Mouse (Mus musculus): Measurements from ENCODE around the gene Rpf1. TPM values are rescaled to one million over a fixed set of nuclear protein-coding genes. Genes with fewer than 3 reads are reported as not detected.

The Rpf1 gene
- 48.0 and 48.1 TPM in 2 replicates for polyA plus RNA-seq (2014; fragmentation: Nextera tagmentation; extraction: Ambion mirVana)

GRCm38 (mm10) chr3:146520798-146521651 lies at the start of gene Rpf1:
Gene Rpf1 (minus strand): TSS chr3:146521429.
- H3K4me2 ChIP-seq (replicated peaks; ENCODE audit: low read depth, low read length): peak within 1 kb of the TSS; percentile 66

GRCm38 (mm10) chr3:146570939-146571338 lies 49.7 kb upstream of the Rpf1 start:
- Histone ChIP-seq H3K36me3 (ENCODE audit: control insufficient read depth, insufficient read depth, low read length) (no peaks in the 10 kb centered on the region), H3K27me3 (ENCODE audit: control insufficient read depth, insufficient read depth, low read length) (no peaks in the 10 kb centered on the region), H3K27ac (ENCODE audit: low read length) (no peak overlapping the region), H3K9me3 (ENCODE audit: control insufficient read depth, low read depth, low read length) (no peaks in the 10 kb centered on the region), H3K4me2 (replicated peaks; ENCODE audit: low read depth, low read length) (no peak overlapping the region), H3K4me1 (ENCODE audit: control insufficient read depth, insufficient read depth, low read length) (no peaks in the 10 kb centered on the region), H3K9ac (replicated peaks; ENCODE audit: low read depth, low read length) (no peak overlapping the region), H3K4me3 (ENCODE audit: low read depth, low read length) (no peak overlapping the region)
- 78% methylated on average over 6 of the region's 6 CpGs for WGBS
- no peak for ATAC-seq (ENCODE audit: insufficient number of reproducible peaks, insufficient read depth, low FRiP score, low read depth)

More at GRCm38 (mm10) chr3:146520798-146521651, at the start of gene Rpf1:
- Histone ChIP-seq H3K9me3 (ENCODE audit: control insufficient read depth, low read depth, low read length) (no peaks in the 10 kb centered on the region), H3K27ac (ENCODE audit: low read length) (peak within 1 kb of the TSS; percentile 99), H3K36me3 (ENCODE audit: control insufficient read depth, insufficient read depth, low read length) (peaks cover 9% of the 10 kb centered on the region; the same call in 1 of the 2 replicates), H3K4me1 (ENCODE audit: control insufficient read depth, insufficient read depth, low read length) (no peaks in the 10 kb centered on the region), H3K4me3 (ENCODE audit: low read depth, low read length) (peak within 1 kb of the TSS; percentile 86), H3K27me3 (ENCODE audit: control insufficient read depth, insufficient read depth, low read length) (no peaks in the 10 kb centered on the region), H3K9ac (replicated peaks; ENCODE audit: low read depth, low read length) (peak within 1 kb of the TSS; percentile 77)
- ATAC-seq (ENCODE audit: insufficient number of reproducible peaks, insufficient read depth, low FRiP score, low read depth): peak; percentile 95
- under 1% methylated on average over 69 of the region's 82 CpGs for WGBS

- no peak within 1 kb of the TSS for H3K9ac ChIP-seq (replicated peaks; ENCODE audit: low read depth, low read length)
- H3K4me3 ChIP-seq (ENCODE audit: low read depth, low read length): no peak within 1 kb of the TSS
- ATAC-seq (ENCODE audit: insufficient number of reproducible peaks, insufficient read depth, low FRiP score, low read depth): no peak
- WGBS: 72% methylated on average over 10 of the region's 10 CpGs
- H3K36me3 ChIP-seq (ENCODE audit: control insufficient read depth, insufficient read depth, low read length): no peaks in the 10 kb centered on the region
- H3K9me3 ChIP-seq (ENCODE audit: control insufficient read depth, low read depth, low read length): no peaks in the 10 kb centered on the region
- H3K27ac ChIP-seq (ENCODE audit: low read length): no peak within 1 kb of the TSS
- no peak within 1 kb of the TSS for H3K4me2 ChIP-seq (replicated peaks; ENCODE audit: low read depth, low read length)
- H3K4me1 ChIP-seq (ENCODE audit: control insufficient read depth, insufficient read depth, low read length): no peaks in the 10 kb centered on the region
- H3K27me3 ChIP-seq (ENCODE audit: control insufficient read depth, insufficient read depth, low read length): no peaks in the 10 kb centered on the region
Measured at GRCm38 (mm10) chr3:146570148-146570782, 49.0 kb upstream of the Rpf1 start, which contains the start of gene Uox. Gene Uox (plus strand): TSS chr3:146570426.

GRCm38 (mm10) chr3:146569594-146569993 lies 48.4 kb upstream of the Rpf1 start:
- H3K4me1 ChIP-seq (ENCODE audit: control insufficient read depth, insufficient read depth, low read length): no peaks in the 10 kb centered on the region
- no peak overlapping the region for H3K4me2 ChIP-seq (replicated peaks; ENCODE audit: low read depth, low read length)
- H3K9me3 ChIP-seq (ENCODE audit: control insufficient read depth, low read depth, low read length): no peaks in the 10 kb centered on the region
- no peaks in the 10 kb centered on the region for H3K27me3 ChIP-seq (ENCODE audit: control insufficient read depth, insufficient read depth, low read length)
- no peak overlapping the region for H3K4me3 ChIP-seq (ENCODE audit: low read depth, low read length)
- ATAC-seq (ENCODE audit: insufficient number of reproducible peaks, insufficient read depth, low FRiP score, low read depth): no peak
- H3K9ac ChIP-seq (replicated peaks; ENCODE audit: low read depth, low read length): no peak overlapping the region
- no peaks in the 10 kb centered on the region for H3K36me3 ChIP-seq (ENCODE audit: control insufficient read depth, insufficient read depth, low read length)
- 89% methylated on average over 3 of the region's 3 CpGs for WGBS
- H3K27ac ChIP-seq (ENCODE audit: low read length): no peak overlapping the region

GRCm38 (mm10) chr3:146567884-146568530 lies 46.8 kb upstream of the Rpf1 start:
- no peaks in the 10 kb centered on the region for H3K27me3 ChIP-seq (ENCODE audit: control insufficient read depth, insufficient read depth, low read length)
- 69% methylated on average over 9 of the region's 9 CpGs for WGBS
- H3K4me1 ChIP-seq (ENCODE audit: control insufficient read depth, insufficient read depth, low read length): no peaks in the 10 kb centered on the region
- no peaks in the 10 kb centered on the region for H3K36me3 ChIP-seq (ENCODE audit: control insufficient read depth, insufficient read depth, low read length)
- no peaks in the 10 kb centered on the region for H3K9me3 ChIP-seq (ENCODE audit: control insufficient read depth, low read depth, low read length)
- H3K27ac ChIP-seq (ENCODE audit: low read length): no peak overlapping the region
- H3K4me3 ChIP-seq (ENCODE audit: low read depth, low read length): no peak overlapping the region
- no peak overlapping the region for H3K9ac ChIP-seq (replicated peaks; ENCODE audit: low read depth, low read length)
- no peak overlapping the region for H3K4me2 ChIP-seq (replicated peaks; ENCODE audit: low read depth, low read length)
- no peak for ATAC-seq (ENCODE audit: insufficient number of reproducible peaks, insufficient read depth, low FRiP score, low read depth)

GRCm38 (mm10) chr3:146567366-146567765 lies 46.1 kb upstream of the Rpf1 start:
- WGBS: 28% methylated on average over 7 of the region's 7 CpGs
- Histone ChIP-seq H3K9ac (replicated peaks; ENCODE audit: low read depth, low read length) (no peak overlapping the region), H3K9me3 (ENCODE audit: control insufficient read depth, low read depth, low read length) (no peaks in the 10 kb centered on the region), H3K4me2 (replicated peaks; ENCODE audit: low read depth, low read length) (no peak overlapping the region), H3K4me1 (ENCODE audit: control insufficient read depth, insufficient read depth, low read length) (no peaks in the 10 kb centered on the region), H3K27ac (ENCODE audit: low read length) (no peak overlapping the region), H3K36me3 (ENCODE audit: control insufficient read depth, insufficient read depth, low read length) (no peaks in the 10 kb centered on the region), H3K27me3 (ENCODE audit: control insufficient read depth, insufficient read depth, low read length) (no peaks in the 10 kb centered on the region), H3K4me3 (ENCODE audit: low read depth, low read length) (no peak overlapping the region)
- ATAC-seq (ENCODE audit: insufficient number of reproducible peaks, insufficient read depth, low FRiP score, low read depth): no peak

- WGBS: 83% methylated on average over 1 of the region's 1 CpGs
- no peaks in the 10 kb centered on the region for H3K36me3 ChIP-seq (ENCODE audit: control insufficient read depth, insufficient read depth, low read length)
- H3K27me3 ChIP-seq (ENCODE audit: control insufficient read depth, insufficient read depth, low read length): no peaks in the 10 kb centered on the region
- no peak for ATAC-seq (ENCODE audit: insufficient number of reproducible peaks, insufficient read depth, low FRiP score, low read depth)
- no peak overlapping the region for H3K27ac ChIP-seq (ENCODE audit: low read length)
- H3K9ac ChIP-seq (replicated peaks; ENCODE audit: low read depth, low read length): no peak overlapping the region
- H3K9me3 ChIP-seq (ENCODE audit: control insufficient read depth, low read depth, low read length): no peaks in the 10 kb centered on the region
- H3K4me1 ChIP-seq (ENCODE audit: control insufficient read depth, insufficient read depth, low read length): no peaks in the 10 kb centered on the region
- H3K4me3 ChIP-seq (ENCODE audit: low read depth, low read length): no peak overlapping the region
- no peak overlapping the region for H3K4me2 ChIP-seq (replicated peaks; ENCODE audit: low read depth, low read length)
Measured at GRCm38 (mm10) chr3:146565065-146565411, 43.8 kb upstream of the Rpf1 start.

GRCm38 (mm10) chr3:146564268-146565064 lies 43.2 kb upstream of the Rpf1 start:
- Histone ChIP-seq H3K4me1 (ENCODE audit: control insufficient read depth, insufficient read depth, low read length) (no peaks in the 10 kb centered on the region), H3K27ac (ENCODE audit: low read length) (no peak overlapping the region), H3K4me2 (replicated peaks; ENCODE audit: low read depth, low read length) (no peak overlapping the region), H3K9me3 (ENCODE audit: control insufficient read depth, low read depth, low read length) (no peaks in the 10 kb centered on the region), H3K9ac (replicated peaks; ENCODE audit: low read depth, low read length) (no peak overlapping the region), H3K4me3 (ENCODE audit: low read depth, low read length) (no peak overlapping the region), H3K27me3 (ENCODE audit: control insufficient read depth, insufficient read depth, low read length) (no peaks in the 10 kb centered on the region), H3K36me3 (ENCODE audit: control insufficient read depth, insufficient read depth, low read length) (no peaks in the 10 kb centered on the region)
- ATAC-seq (ENCODE audit: insufficient number of reproducible peaks, insufficient read depth, low FRiP score, low read depth): no peak
- 45% methylated on average over 14 of the region's 14 CpGs for WGBS
